Mouse (Mus musculus) c-Kit-positive CD71-negative TER-119-negative erythroid progenitor cells, embryonic 14.5 days (primary cell): ENCODE measurements at regions not wholly inside any gene's neighbourhood (a gene's known extent, or its start where the extent isn't known, plus 50 kb on each side); places are given as distances from the start of the nearest gene placed in this dataset.
"Not testable (repeated sequence)": the region's sequence is repeated elsewhere in the genome, so short reads cannot be mapped to it uniquely, and the experiment has no call there.

Experiments
- DNase-seq: peaks from one replicate; pipeline ENCODE4 v3.0.0-alpha.2; 2013; ENCODE audit warnings: low read depth

DNA sequence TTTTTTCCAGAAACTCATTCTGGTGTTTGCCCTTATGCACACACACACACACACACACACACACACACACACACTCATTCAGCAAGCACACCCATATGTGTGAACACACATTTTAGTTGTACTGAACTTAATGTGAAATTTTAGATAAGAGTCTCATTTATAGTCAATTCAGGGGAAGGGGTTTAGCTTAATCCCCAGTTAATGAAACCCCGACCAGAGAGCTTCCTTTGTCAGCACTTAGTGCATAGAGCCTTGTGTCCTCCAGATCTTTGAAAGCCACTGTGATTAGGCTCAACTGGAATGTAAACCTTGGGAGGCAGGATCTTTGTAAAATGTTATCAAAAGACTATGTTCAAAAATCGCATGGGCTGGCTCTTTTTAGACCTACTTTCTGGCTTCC, 53.4 kb downstream of the Rps12 start:
- no peak for DNase-seq

DNA sequence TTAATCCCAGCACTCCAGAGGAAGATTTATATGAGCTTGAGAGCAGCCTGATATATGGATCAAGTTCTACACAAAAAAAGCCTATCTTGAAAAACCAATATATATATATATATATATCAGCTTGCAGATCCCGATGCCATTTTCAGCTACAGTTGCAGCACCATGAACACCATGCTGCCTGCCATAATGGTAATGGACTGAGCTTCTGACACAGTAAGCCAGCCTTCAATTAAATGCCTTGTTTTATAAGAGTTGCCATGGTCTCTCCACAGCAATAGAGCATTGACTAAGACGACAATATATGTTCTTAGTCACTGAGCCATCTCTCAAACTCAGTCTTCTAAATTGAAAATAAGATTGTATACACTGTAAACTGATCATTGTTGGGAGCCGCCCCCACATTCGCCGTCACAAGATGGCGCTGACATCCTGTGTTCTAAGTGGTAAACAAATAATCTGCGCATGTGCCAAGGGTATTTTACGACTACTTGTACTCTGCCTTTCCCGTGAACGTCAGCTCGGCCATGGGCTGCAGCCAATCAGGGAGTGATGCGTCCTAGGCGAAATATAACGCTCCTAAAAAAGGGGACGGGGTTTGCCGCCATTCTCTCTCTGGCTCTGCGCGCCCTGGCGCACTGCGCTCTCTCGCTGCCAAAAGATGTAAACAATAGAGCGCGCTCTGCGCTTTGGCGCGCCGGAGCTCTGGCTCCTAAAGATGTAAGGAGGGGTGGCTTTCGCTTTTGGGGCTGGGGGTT, 60.9 kb downstream of the Rps12 start:
- DNase-seq = not testable (repeated sequence)

DNA sequence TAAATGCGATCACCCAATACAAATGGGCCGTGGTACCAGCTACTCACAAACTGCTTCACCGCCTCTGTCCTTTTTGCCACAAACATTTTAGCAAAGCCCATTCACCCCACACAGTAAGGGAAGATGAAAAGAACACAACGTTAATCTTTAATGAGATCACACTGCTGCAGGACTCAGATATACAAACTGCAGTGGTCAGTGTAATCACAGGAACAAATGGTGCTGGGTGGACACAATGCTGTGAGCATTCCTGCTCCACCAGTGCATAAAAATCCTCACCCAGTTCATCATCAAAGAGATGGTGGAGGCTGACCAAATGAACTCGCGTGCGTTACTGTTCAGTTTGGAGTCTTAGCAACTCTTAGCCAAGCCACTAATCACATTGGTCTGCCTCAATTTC, 69.0 kb downstream of the Rps12 start:
- DNase-seq = no peak

DNA sequence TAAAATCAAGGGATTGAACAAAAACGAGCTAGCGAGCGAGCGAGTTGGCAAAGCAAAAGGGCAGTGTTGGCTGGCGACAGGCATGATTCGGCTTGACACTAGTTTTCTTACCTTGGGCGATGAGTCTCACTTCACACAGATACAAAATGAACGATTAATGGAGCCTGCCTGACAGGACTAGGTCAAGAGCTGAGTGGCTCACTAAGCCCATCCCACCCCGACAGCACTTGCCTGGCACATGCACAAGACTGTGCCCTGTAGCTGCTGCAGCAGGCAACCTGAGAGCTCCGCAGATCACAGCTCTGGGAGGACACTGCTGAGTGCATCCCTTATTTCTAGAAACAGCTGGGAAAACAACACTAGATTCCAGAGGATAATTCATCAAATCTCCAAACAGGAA, 71.6 kb downstream of the Rps12 start:
- DNase-seq = no peak

DNA sequence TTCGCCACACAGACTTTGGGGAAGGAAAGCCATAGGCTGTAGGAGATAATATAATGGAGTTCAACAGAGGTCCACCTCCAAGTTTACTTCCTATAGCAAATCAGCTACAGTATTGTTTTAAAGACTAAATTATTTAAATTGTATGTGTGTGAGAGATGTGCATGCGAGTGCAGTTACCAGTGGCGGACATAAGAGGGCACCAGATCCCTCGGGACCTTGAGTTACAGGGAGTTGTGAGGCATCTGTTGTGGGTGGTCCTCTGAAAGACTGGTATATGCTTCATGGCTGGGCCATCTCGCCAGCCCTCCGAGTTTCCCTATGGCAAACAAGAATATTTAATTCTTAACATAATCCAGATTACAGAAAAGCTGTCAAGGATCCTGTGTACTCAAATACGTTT, 72.0 kb downstream of the Rps12 start:
- no peak for DNase-seq

DNA sequence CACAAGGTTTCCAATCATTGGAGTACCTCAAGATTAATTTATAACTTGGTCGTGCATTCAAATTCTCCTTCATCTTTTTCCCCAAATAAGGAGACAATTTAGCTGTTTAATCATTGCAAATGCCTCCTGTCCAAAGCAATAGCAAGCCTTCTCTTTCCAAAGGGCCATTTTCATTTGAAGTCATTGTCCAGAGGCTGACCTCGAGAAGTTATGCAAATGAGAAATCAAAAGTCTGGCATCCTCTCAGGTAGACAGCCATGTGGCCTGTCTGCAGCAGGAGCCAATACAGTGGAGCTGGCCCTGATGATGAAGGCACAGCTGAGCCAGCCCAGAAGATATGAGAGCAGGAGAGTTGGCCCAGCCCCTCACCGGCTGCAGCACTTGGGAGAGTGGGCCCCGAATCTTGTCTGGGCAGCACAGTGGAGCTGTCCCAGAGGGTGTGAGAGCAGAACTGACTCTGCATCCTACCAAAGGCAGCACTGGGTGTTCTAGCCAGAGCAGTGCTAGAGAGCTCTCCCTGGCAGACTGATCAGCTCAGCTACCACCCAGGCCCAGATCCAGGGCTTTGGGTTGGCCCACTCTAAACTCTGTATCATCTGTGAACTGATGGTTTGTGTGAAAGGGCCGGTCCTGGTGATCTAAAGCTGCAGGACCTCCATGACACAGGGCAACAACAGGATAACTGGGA, 74.2 kb downstream of the Rps12 start:
- DNase-seq = no peak

DNA sequence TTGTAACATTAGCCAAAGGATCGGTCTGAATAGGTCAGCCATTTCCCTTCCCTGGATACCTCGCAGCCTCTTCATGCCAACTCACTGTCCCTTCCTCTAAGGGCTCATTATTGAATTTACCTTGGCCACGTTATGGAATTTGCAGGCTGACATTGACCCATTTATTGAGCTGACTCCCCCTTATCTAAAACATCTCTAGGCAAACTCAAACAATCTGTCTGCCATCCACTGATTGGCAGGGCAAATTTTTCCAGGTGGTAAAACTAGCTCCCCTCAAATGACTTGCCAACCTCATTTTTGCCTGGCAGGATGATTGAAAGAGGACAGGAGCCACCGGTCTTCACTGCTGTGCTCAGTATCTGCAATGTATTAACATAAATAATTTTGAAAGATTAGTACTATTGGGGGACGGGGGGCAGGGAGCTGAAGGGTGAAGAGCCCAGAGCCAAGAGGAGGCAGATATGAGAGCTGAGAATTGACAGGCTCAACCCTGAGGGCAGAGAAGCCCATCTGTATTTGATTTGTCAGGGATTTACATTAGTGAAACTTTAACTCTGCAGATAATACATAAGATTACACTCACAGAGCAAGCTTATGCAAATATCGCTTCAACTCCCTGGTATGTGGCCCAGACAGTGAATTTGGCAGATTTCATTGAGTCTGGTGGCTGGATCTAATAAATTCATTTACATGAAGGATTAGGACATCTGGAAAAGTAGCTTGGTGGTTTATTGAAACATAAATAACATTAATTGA, 75.5 kb downstream of the Rps12 start:
- DNase-seq = no peak

DNA sequence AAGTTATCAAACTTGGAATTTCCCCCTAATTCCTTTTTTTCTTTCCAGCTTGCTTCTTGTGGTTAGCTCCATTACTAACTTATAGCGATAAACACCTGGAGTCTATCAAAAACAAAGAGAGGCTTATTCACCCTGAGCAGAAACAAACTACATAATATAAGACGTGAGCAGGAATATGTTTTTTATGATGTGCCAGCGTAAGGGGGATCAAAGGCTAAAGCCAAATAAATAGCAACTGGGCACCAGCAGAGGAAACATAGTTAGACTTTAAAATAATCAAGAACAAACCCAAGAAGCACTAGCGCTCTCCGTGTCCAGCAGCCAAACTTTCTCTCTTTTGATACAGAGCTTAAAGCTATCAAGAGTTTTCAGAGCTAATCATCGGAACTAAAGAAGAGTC, 76.1 kb downstream of the Rps12 start:
- DNase-seq = no peak

DNA sequence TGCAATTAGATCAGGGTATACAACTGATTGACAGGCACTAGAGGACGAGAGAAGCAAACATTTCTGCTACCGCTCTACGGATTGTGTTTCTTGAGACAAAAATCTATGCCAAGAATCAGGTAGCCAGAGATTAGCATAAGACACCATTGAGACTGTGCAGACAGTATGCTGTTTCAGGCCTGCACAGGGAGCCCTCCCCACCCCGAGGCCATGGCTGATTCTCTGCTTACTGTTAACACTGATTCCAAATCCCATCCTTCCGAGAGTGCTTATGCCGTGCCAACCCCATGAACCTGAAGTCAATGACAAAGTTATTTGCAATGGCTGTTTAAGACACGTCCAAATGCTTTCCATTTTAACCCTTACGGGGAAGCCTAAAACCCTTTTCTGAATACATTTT, 78.8 kb downstream of the Rps12 start:
- no peak for DNase-seq

DNA sequence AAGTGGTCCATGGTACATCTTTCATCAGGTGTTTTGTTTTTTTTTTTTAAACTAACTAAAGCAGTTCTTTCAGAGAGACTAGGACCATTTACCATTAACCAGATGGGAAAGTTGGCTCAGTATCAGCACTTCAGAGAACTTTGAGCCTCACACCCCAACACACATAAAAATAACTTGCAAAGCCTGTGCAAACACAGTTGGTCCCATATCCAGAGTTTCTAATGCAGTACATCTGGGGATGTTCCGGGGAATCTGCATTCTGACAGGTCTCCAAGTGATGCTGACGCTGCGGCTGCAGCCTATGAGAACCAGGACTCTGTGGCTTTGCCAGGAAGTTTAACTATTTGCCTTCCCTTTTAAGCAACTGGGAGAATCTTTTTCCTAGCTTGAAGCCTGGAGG, 79.9 kb downstream of the Rps12 start:
- DNase-seq = no peak

DNA sequence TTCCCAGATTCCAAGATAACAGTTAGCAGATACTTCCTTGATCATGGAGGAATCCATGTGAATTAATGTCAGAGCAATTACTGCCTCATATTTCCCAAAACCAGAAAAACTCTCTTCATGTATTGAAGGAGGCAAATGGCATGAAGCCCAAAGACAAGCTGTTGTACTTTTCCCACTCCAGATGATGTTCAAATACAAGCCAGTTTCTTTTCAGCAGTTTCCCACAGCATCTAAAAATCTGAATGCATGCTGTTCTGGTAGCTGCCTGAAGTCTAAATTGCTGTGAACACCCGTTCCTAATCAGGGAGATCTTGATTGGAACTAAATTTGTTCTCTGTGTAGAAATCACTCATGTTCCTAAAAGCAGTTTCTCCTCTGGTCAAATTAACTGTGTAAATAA, 83.0 kb downstream of the Rps12 start:
- no peak for DNase-seq

DNA sequence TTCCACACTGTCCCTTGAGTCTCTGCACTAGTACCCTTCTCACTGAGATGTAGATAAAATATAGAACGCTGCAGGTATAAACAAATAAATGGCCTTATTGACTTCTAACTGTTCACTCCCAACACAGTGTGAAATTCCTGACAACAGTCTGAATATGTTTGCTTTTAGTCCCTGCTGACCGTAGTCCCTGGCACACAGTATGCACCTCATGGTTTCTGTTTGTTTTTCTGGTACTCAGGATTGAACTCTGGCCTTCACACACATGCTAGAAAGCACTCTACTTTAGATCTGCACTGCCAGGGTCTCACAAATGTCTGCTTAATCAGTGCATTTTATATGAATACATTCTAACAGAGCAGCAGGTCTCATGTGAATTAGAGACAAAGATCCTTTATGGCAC, 95.8 kb downstream of the Rps12 start:
- DNase-seq = no peak

DNA sequence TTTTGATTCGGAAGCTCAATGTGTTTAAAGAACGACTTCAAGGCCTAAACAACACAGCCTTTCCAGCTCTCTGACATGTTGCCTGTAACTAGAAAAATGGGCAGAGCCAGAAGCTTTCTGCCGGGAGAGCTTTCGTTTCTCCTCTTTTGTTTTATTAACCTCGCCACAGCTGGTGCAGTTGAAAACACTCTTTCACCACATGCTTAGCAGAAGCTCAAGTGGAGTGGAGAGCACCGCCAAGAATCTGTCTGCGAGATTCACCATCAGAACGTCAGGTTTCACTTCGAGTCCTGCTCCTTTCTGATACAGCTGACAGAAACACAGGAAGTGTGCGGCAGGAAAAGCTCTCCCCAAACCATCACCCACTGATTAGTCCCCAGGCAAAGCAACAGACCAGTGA, 100.1 kb downstream of the Rps12 start:
- no peak for DNase-seq

DNA sequence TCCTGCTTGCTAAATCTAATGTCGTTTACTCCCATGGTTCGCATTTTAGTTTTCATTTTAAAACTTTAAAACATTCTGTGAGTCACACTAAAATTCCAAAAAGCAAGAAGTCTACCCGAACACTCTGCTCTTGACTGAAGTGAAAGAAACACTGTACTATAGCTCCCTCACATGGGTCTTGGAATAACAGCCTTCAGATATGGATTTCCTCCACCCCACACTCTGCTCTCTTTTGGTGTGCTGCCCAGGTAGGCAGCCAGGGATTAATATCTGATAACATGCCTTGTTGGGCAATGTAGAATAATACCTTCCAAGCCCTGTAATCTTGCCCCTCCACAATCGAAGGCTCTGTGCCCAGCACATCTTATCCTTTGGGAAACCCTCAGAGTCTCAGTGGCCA, 104.0 kb downstream of the Rps12 start:
- DNase-seq = no peak

DNA sequence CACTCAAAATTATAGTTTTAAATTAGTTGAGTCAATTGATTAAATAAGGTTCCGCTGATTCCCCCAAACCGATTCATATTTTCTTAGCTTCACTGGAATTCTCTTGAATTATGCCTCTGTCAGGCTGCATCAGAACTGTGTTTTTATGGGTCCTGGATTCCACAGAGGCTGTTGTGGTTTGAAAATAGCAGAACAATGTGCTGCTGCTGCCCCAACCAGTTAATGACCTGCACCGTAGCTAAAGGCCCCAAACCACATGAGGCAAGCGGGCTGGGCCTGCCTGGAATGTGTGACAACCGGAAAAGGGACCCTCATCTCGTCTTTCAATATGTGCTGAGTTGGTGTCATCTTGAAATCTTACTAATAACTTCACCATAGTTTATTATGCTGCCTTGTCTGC, 111.2 kb downstream of the Rps12 start:
- no peak for DNase-seq

DNA sequence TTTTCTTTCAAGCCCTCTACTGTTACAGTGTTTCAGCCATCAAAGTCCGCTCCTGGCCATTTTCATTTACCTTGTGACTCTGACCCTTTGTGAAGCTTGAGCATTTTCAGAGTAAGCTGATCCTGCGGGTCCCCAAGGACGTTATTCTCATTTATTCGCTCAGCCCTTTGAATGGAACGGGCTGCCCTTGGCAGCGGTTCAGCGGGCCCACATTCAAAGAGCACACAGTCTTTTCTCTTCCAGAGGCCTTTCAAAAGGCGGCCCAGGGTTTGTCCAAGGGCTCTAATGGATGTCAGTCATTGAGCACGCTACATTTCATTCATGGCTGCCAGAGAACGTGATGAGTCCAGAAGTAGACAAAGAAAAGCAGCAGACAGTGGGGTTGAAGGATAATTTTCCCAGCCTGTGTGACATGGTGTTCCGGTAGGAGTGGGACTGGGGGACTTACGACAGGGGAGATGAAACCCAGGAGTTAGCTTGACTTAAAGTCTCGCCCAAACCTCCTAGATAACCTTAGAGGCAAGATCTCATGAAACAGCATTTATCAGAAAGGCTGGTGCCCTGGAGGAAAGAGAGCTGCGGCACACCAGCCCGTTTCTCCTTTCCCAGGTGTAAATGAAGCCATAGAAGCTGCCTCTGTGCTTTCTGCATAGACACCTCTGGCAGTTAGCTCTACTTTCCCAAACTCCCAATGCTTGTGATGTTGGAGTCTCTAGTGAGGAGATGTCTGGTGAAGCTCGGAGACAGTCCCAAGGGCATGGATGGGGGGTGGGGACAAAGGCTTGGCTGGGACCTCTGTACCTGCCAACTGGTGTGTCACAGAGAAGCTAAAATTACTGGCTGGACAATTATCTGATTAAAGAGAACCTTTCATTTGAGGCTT, 112.2 kb downstream of the Rps12 start:
- DNase-seq = no peak

DNA sequence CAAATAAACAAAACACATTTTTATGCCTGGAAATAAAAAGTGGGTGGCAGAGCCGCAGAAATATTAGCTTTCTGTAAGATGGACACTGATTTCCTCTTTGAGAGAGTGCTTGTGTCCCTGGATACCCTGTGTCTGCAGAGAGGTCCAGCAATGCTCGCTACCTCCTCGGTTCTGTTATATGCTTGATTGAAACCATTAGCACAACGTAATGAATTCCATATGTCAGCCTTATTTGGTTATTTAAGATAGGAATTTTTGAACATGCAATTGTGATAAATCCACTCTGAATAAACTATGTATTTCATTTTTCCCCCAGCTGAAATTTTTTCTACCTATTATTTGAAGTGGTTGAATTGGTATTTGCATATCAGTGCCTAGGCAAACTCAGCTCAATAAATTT, 114.8 kb downstream of the Rps12 start:
- DNase-seq = no peak

DNA sequence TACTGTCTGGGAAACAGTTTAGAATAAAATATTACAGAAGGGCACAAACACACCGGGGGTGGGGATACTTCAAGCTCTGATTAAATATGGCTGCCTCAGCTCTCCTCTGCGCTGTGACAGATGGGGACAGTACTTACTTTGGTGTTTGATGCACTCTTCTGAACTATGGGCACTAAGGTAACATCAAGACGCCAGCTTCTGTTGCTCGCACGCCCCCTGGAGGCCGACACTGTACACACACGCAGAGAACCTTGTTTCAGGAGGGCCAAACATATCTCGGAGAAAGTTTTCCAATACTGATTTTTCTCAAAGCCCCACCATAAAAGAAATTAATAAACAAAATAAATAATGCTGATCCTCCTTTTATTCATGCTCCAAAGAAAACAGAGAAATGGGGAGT, 115.6 kb downstream of the Rps12 start:
- DNase-seq = no peak

DNA sequence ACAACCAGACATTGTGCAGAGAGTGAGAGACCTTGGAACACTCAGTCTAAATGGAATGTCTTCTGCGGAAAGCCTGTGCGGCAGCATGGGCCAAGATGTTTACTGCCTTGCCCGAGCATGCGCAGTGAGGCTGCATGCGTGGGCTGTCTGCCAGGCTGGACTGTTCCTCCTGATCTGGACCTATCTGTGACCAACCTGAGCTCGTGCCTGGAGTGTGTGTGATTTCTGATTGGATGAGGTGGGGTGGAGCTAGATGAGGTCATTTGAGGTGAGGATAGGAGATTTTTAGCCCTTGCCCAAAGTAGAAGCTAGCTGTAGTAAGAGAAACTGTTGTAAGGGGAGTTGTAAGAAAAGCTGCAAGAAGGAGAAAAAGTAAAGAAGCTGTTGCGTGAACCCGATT, 121.2 kb downstream of the Rps12 start:
- DNase-seq = not testable (repeated sequence)

DNA sequence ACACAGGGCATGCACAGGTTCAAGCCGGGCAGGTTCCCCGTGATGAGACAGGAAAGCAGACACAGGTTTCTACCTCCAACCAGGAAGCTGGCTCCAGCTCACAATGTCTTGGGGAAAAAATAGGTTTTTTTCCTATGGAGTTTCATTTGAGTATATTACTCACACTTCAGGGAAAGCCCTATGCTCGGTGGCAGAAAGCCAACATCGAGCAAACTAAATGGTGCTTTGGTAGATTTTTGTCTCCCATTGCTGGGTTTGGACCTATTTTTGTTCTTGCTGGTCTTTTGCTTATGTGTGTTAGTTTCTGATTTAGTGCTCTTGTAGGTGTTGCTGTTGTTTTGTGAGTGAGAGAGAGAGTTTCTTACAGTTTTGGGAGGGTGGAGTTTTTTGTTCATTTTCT, 160.9 kb downstream of the Rps12 start:
- DNase-seq = no peak

DNA sequence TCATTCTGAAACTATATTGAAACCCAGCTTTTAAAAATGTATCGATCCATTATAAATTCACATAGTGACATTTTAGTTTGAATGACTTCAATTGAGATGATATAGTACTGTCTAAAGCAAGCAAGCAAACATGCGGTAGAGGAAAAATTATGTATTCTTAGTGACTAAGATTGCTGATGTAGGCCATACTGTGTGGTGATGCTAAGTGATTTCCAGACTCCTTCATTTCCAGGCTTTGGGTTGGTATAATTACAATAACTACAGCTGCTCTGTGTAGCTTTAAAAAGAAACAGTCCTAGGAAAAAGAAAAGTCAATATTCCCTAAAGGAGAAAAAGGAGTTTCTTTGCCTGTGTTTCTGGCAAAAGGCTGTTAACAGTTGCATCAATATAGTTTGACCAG, 175.0 kb downstream of the Rps12 start:
- no peak for DNase-seq

DNA sequence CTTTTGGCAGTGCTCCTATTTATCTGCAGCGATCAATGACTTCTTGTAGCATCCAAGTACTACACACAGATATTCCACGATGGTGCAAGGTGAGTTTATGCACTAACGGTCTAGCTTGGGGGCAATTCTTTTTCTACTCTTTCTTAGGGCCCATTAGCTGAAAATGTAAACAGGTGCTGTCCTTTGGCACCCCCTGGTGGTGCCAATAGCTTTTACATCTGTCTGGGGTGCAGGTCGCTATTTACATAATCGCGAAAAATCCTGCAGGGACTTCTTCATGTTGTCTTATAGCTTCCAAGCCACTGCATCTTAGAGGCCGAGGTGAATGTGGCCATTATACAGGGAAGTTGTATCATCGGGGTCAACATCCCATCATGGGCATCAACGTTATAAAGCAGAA, 175.9 kb downstream of the Rps12 start:
- DNase-seq = peak; percentile 32
